Mouse (Mus musculus) heart, adult 11 months (tissue): ENCODE data around the gene Atp4b.
"Not testable (repeated sequence)": the region's sequence is repeated elsewhere in the genome, so short reads cannot be mapped to it uniquely, and the experiment has no call there.

Experiments used
- DNase-seq: peaks from one replicate; pipeline ENCODE4 v3.0.0; 2022

The Atp4b gene

DNA sequence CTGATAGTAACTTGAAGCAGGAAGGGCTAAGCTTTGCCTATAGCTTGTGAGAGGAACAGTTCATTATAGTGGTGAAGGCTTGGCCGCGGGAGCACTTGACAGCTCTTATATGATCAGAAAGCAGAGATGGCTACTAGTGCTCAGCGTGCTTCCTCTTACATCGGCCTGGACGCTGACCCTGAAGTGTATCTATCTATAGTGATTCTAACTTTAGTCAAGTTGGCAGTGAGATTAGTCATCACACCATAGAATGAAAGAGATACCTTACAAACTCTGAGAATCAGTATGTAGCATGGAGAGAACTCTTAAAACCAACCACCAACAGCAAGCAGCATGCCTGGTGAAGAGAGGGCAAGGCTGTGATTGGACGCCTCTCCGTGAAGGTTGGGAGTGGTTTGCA is 15.0 kb downstream of the Atp4b start:
- no peak for DNase-seq

DNA sequence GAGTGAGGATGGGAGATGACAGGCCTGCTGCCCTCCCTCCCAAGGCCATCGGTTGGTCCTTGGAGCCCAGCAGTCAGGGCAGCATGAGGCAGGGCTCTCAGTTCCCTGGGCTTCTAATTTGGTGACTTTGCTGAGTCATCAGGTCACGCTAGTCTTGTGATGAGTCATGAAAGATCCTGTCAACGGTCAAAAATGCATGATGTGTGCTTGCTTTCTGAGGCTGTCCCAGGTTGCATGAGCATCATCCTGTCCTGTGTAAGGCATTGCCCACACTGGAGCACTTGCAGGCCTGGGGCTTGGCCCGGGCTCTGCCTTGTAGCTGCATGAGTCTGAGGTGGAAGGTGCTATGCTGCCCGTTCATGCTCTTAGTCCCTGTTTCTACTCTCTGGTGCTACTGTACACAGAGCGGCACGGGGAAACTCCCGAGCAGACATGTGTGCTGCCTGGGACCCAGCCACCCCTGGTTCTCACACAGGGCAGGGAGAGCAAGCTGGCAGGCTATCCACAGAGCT is 23.4 kb downstream of the Atp4b start:
- DNase-seq, result no peak

DNA sequence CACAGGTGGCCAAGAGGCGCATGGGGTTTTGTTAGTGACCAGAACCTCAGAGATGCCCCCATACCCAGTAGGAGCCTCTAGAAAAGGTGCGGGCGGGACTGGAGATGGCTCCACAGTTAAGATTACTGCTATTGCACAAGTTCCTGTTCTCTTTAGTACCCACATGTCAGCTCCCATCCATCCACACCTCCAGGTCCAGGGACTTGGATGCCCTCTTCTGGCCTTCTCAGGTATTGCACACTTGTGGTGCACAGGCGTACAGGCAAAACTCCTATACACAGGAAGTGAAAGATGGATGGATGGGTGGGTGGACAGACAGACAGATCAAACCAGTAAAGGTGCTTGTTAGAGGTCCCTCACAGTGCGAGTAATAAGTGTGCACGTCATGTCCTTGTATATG is 34.8 kb downstream of the Atp4b start:
- DNase-seq, result no peak

DNA sequence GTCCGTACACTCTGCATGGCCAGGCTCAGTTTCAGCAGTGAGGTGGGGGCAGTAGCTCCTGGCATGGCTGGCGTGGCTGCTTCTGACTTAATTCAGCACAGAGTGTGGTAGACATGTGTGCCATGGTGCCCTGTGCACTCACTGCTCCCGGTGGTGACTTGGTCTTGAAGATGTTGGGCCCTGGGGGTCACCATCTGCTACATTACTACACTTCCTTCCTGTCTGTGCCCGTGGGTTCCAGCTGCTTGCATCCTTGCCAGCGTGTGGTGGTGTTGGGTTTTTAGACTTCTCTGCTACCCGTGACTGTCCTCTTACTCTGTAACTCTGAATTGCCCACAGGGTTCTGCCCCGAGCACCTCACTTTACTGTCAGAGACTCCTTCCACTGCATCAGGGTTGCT is 36.4 kb downstream of the Atp4b start:
- DNase-seq, result no peak

DNA sequence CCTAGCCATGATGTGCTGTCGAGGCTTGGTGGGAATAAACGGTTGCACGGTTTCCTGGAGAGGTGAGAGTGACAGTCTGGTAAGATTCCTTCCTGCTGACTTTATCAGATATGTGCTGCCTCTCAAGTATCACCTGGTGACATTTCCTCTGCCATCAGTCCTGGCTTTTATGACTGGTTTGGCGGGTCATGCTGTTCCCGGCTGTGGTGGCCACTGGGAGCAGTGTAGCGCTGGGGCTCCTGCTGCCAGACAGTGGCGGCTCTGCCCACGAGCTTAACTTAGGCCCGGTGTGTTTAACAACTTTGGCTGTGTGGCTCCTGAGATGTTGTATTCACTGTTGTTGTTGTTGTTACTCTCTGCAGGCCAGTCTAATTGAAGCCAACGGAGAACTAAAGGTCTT is 39.9 kb downstream of the Atp4b start:
- DNase-seq, result no peak

DNA sequence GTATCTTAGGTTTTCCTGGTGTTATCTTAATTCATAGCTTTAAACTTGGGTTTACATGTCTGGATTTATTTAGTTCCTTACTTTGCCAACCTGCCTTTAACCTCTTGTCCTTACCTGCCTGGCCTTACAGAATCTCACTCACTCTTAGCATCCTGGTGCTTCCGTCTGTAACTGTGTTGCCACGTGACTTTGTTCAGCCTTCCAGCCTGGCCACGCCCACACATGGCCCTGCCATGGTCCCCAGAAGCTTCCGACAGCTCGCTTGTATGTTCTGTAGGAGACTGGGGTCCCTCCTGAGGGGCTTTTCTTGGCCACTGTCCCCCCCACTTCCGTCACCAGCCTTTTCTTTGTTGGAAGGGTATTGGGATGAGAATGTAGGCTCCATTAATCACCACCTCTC is 40.4 kb downstream of the Atp4b start:
- no peak for DNase-seq

GRCm38 (mm10) chr8:13353883-13354282 is 42.7 kb downstream of the Atp4b start:
- no peak for DNase-seq

DNA sequence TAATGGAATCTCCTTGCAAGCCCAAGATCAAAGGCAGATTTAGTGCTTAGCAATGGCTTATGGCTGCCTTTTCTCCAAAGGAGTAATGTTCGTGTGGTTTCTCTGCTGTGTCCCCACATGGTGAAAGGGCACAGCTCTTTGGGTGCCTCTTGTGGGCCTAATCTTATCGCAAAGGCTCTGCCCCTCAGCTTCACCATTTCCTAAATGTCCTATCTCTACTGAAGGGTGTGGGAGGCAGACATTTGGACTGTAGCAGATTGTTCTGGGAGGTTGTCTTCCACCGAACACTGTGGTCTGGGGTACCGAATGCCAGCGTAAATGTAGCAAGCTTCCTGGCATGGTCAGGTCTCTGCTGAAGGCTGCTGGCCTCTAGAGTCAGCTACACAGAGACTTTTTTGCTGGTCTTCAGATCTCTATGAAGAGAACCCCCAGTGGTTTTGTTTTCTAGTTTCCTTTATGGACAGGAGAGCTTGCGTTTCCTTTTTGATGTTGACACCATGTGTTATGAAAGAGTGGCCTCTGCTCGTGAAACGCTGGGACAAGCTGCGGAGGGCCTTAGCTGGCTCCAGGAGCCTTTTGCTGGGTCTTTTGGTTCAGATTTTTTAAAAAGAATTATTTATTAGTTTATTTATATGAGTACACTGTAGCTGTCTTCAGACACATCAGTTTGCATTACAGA is 43.3 kb downstream of the Atp4b start:
- no peak for DNase-seq

GRCm38 (mm10) chr8:13352601-13353000 is 44.0 kb downstream of the Atp4b start:
- DNase-seq, result no peak

DNA sequence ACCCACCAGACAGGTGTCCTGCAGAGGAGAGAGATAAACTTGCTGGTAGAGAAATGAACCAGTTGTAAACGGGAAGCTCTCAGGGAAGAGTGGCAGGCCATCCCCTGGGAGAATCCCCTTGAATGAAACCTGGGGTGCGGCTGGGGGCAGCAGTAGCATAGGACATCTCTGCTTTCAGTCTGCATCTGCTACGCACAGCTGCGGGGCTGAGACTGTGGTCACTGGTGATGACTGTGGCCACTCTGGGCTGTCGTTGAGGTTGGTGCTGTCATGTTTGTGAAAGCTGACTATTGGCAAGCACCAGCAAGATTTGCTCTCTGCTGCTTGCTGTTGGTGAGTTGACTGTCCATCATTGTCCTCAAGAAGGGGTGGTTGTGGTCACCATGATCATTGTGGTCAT is 45.0 kb downstream of the Atp4b start:
- no peak for DNase-seq

- DNase-seq, result peak; percentile 95
Observed at GRCm38 (mm10) chr8:13350052-13350451, 46.6 kb downstream of the Atp4b start.

GRCm38 (mm10) chr8:13343134-13343533 is 53.5 kb downstream of the Atp4b start:
- DNase-seq, result no peak

GRCm38 (mm10) chr8:13342340-13342739 is 54.3 kb downstream of the Atp4b start:
- no peak for DNase-seq

GRCm38 (mm10) chr8:13340650-13341049 is 56.0 kb downstream of the Atp4b start:
- DNase-seq, result peak; percentile 89

DNA sequence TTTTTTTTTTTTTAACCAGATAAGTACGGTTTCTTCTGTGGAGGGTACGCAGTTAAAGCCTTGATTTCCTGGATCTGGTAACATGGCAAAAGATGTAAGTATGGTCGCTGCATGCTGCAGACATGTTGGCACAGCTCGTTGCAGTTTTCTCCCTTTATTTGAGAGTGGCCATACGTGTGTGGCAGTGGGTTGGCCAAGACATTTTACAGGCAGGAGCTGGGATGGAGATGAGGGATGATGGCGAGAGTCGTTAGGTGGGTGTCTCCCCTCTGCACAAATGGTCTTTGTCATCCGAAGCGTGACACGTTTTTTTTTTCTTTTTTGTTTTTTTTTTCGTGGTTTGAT is 57.0 kb downstream of the Atp4b start:
- no peak for DNase-seq

DNA sequence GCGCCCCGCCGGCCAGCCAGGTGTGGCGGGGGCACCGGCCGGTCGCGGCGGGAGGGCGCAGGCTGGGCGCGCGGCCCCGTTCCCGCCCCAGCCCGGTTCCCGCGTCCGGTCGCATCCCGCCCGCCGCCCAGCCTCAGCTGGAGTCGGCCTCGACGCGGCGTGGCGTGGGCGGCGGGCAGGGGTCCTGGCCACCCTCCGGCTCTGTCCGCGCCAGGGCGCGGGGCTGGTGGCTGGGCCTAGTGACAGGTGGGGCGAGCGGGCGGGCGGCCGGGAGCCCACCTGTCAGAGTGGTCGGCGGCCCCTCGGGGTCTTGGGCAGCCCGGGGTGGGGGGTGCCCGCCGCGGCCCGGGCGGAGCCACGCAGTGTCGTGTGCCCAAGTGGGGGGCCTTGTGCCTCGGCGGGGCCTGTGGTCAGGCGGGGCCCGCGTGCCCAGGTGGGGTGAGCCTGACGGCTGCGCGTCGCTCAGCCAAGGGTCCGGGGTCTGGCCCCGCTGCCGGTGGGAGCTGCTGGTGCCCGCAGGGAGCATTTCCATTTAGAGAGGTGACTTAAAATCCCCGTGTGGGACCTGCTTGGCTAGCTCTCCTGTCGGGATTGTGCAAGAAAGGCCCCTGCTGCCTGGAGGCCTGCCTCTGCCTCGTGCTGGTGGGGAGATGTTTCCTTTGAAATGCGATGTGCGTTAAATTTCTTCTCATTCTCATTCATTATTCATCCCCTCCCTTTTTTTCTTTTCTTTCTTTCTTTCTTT is 57.6 kb downstream of the Atp4b start:
- peak; percentile 94 for DNase-seq

DNA sequence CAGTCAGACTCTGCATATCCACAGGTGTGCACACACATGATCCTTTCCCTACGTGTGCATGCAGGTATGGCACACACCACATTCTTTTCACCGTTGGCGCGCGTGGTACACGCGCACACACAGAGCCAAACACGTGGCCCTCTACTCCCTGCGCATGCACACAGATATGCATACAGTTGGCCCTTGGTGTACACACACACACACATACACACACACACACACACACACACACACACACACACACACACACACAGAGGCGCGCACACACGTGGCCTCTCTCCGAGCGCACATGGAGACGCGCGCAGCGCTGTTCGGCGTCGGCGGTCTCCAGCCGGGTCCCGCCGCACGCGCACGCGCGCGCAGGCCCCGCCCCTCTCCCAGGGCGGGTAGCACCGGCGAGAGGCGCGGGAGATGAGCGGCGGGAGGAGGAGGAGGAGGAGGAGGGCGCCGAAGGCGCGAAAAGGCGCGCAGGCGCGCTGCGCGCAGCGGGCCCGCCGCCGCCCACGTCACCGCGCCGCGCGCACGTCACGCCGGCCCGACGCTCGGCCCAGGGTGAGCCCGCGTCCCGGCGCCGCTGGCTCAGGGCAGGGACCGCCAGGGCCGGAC is 58.3 kb downstream of the Atp4b start, which contains the start of gene Tfdp1:
Gene Tfdp1 (plus strand): TSS at position 497 of the 606 bp plus-strand sequence.
- peak; percentile 98 for DNase-seq

GRCm38 (mm10) chr8:13337678-13338077 is 58.9 kb downstream of the Atp4b start:
- DNase-seq, result no peak

DNA sequence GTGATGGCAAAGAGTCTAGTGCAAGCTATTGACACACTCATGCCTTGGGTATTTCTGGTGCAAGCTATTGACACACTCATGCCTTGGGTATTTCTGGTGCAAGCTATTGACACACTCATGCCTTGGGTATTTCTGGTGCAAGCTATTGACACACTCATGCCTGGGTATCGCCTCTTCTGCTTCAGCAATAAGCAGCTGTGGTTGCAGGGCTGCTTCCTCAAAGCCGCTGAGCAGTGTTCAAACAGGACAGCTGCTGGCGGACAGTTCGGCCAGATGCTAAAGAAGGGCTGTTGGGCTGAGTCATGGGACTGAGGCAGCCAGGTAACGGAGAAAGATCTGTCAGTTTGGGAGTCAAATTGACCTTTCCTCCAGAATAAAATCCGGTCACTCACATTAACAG is 59.4 kb downstream of the Atp4b start:
- not testable (repeated sequence) for DNase-seq
